Mouse (Mus musculus): ENCODE data around the gene Dglucy. TPM values are rescaled to one million over a fixed set of nuclear protein-coding genes. Genes with fewer than 3 reads are reported as not detected.

Gene Dglucy
- polyA plus RNA-seq, 1 experiment from 2014 or later = 0.44 TPM

GRCm38 (mm10) chr12:100877936-100878335 lies 99.1 kb downstream of the Dglucy start:
- DNase-seq (ENCODE audit: low spot score, missing footprints) (peak; percentile 23), ATAC-seq (ENCODE audit: low FRiP score) (no peak)
- H3K36me3 ChIP-seq (ENCODE audit: control insufficient read depth, insufficient read depth, low read length) = no peaks in the 10 kb centered on the region
- H3K9ac ChIP-seq (ENCODE audit: low read length) = no peak overlapping the region
- H3K4me1 ChIP-seq (ENCODE audit: control insufficient read depth, insufficient read depth, low read length) = no peaks in the 10 kb centered on the region
- no peak overlapping the region for H3K4me2 ChIP-seq
- no peaks in the 10 kb centered on the region for H3K9me3 ChIP-seq (ENCODE audit: control insufficient read depth, low read length)
- 79% methylated on average over 6 of the region's 6 CpGs for WGBS
- H3K4me3 ChIP-seq (ENCODE audit: low read depth, low read length) = no peak overlapping the region
- H3K27ac ChIP-seq (ENCODE audit: low read depth, low read length) = no peak overlapping the region
- no peaks in the 10 kb centered on the region for H3K27me3 ChIP-seq (ENCODE audit: control insufficient read depth, insufficient read depth, low read length)

DNA sequence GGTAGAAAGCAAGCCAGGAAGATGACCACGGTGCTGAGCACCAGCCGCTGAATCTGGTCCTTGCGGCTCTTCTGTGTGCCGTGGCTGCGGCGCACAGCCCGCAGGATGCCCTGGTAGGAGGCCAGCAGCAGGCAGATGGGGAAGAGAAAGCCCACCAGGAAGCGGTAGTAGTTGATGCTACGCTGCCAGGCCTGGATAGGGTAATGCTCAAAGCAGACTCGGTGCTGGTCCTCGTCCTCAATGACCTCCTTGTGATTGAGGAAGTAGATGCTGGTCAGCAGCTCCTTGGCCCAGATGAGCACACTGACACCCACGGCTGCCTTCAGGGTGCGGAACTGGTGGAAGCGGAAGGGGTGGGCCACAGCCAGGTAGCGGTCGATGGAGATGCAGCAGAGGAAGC lies 99.7 kb downstream of the Dglucy start:
- 88% methylated on average over 16 of the region's 16 CpGs for WGBS
- H3K4me2 ChIP-seq = no peak overlapping the region
- H3K27ac ChIP-seq (ENCODE audit: low read depth, low read length) = no peak overlapping the region
- no peak overlapping the region for H3K9ac ChIP-seq (ENCODE audit: low read length)
- no peaks in the 10 kb centered on the region for H3K27me3 ChIP-seq (ENCODE audit: control insufficient read depth, insufficient read depth, low read length)
- H3K9me3 ChIP-seq (ENCODE audit: control insufficient read depth, low read length) = no peaks in the 10 kb centered on the region
- no peaks in the 10 kb centered on the region for H3K4me1 ChIP-seq (ENCODE audit: control insufficient read depth, insufficient read depth, low read length)
- no peak for ATAC-seq (ENCODE audit: low FRiP score)
- H3K36me3 ChIP-seq (ENCODE audit: control insufficient read depth, insufficient read depth, low read length) = no peaks in the 10 kb centered on the region
- no peak overlapping the region for H3K4me3 ChIP-seq (ENCODE audit: low read depth, low read length)
- DNase-seq (ENCODE audit: low spot score, missing footprints) = no peak

DNA sequence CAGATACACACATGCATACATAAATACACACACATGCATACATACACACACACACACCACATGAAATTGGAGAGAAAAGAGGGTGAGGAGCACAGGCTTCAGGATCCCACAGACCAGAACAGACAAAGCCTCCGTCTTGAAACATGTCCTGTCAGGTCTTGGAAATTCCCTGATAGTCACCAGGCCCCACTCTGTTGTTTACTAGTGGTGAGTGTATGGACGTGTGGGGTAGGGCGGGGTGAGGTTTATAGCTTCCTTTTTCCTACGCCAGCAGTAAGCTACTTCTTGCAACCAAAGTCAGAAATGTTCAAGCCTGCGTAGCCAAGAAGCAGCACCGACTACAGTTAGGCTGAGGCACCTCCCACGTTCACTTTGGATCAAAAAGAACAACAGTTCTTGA lies 104.3 kb downstream of the Dglucy start:
- no peaks in the 10 kb centered on the region for H3K27me3 ChIP-seq (ENCODE audit: control insufficient read depth, insufficient read depth, low read length)
- H3K36me3 ChIP-seq (ENCODE audit: control insufficient read depth, insufficient read depth, low read length) = no peaks in the 10 kb centered on the region
- no peaks in the 10 kb centered on the region for H3K4me1 ChIP-seq (ENCODE audit: control insufficient read depth, insufficient read depth, low read length)
- WGBS = 82% methylated on average over 7 of the region's 7 CpGs
- no peak overlapping the region for H3K4me3 ChIP-seq (ENCODE audit: low read depth, low read length)
- ATAC-seq (ENCODE audit: low FRiP score) (no peak), DNase-seq (ENCODE audit: low spot score, missing footprints) (no peak)
- no peak overlapping the region for H3K27ac ChIP-seq (ENCODE audit: low read depth, low read length)
- no peak overlapping the region for H3K4me2 ChIP-seq
- no peaks in the 10 kb centered on the region for H3K9me3 ChIP-seq (ENCODE audit: control insufficient read depth, low read length)
- H3K9ac ChIP-seq (ENCODE audit: low read length) = no peak overlapping the region

GRCm38 (mm10) chr12:100885585-100885984 lies 106.7 kb downstream of the Dglucy start:
- no peaks in the 10 kb centered on the region for H3K9me3 ChIP-seq (ENCODE audit: control insufficient read depth, low read length)
- H3K9ac ChIP-seq (ENCODE audit: low read length) = no peak overlapping the region
- ATAC-seq (ENCODE audit: low FRiP score) (no peak), DNase-seq (ENCODE audit: low spot score, missing footprints) (no peak)
- H3K27me3 ChIP-seq (ENCODE audit: control insufficient read depth, insufficient read depth, low read length) = no peaks in the 10 kb centered on the region
- 93% methylated on average over 3 of the region's 3 CpGs for WGBS
- no peak overlapping the region for H3K27ac ChIP-seq (ENCODE audit: low read depth, low read length)
- no peak overlapping the region for H3K4me3 ChIP-seq (ENCODE audit: low read depth, low read length)
- no peaks in the 10 kb centered on the region for H3K4me1 ChIP-seq (ENCODE audit: control insufficient read depth, insufficient read depth, low read length)
- H3K4me2 ChIP-seq = no peak overlapping the region
- H3K36me3 ChIP-seq (ENCODE audit: control insufficient read depth, insufficient read depth, low read length) = no peaks in the 10 kb centered on the region

GRCm38 (mm10) chr12:100886877-100887276 lies 108.0 kb downstream of the Dglucy start:
- H3K4me1 ChIP-seq (ENCODE audit: control insufficient read depth, insufficient read depth, low read length) = no peaks in the 10 kb centered on the region
- H3K27ac ChIP-seq (ENCODE audit: low read depth, low read length) = no peak overlapping the region
- no peaks in the 10 kb centered on the region for H3K27me3 ChIP-seq (ENCODE audit: control insufficient read depth, insufficient read depth, low read length)
- H3K4me3 ChIP-seq (ENCODE audit: low read depth, low read length) = no peak overlapping the region
- 82% methylated on average over 4 of the region's 4 CpGs for WGBS
- no peak overlapping the region for H3K4me2 ChIP-seq
- H3K9me3 ChIP-seq (ENCODE audit: control insufficient read depth, low read length) = no peaks in the 10 kb centered on the region
- no peak overlapping the region for H3K9ac ChIP-seq (ENCODE audit: low read length)
- ATAC-seq (ENCODE audit: low FRiP score) = no peak
- H3K36me3 ChIP-seq (ENCODE audit: control insufficient read depth, insufficient read depth, low read length) = no peaks in the 10 kb centered on the region
- no peak for DNase-seq (ENCODE audit: low spot score, missing footprints)

- DNase-seq (ENCODE audit: low spot score, missing footprints) (peak; percentile 65), ATAC-seq (ENCODE audit: low FRiP score) (no peak)
- Histone ChIP-seq H3K36me3 (ENCODE audit: control insufficient read depth, insufficient read depth, low read length) (no peaks in the 10 kb centered on the region), H3K4me1 (ENCODE audit: control insufficient read depth, insufficient read depth, low read length) (no peaks in the 10 kb centered on the region), H3K9ac (ENCODE audit: low read length) (no peak overlapping the region), H3K4me2 (no peak overlapping the region), H3K27ac (ENCODE audit: low read depth, low read length) (no peak overlapping the region), H3K27me3 (ENCODE audit: control insufficient read depth, insufficient read depth, low read length) (no peaks in the 10 kb centered on the region), H3K9me3 (ENCODE audit: control insufficient read depth, low read length) (no peaks in the 10 kb centered on the region), H3K4me3 (ENCODE audit: low read depth, low read length) (no peak overlapping the region)
- 51% methylated on average over 12 of the region's 12 CpGs for WGBS
Observed at GRCm38 (mm10) chr12:100887801-100888258, 109.0 kb downstream of the Dglucy start.

DNA sequence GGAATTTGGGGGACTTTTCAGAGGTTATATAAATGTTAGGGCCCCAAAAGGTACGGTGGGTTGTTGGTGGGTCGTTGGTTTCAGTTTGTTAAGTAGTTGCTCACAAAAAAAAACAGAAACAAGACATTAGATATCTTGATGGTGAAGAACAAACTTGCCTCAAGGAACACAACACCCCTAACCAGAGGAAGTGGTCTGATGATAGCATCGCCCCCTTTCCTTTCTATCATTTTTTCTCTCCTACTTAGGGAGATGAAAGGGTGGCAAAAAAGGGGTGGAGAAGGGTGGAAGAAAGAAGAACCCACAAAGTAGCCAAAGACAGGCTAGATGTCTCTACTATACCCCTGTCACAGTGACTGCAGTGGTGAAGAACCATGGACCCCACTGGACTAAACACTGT lies 111.7 kb downstream of the Dglucy start:
- Histone ChIP-seq H3K36me3 (ENCODE audit: control insufficient read depth, insufficient read depth, low read length) (no peaks in the 10 kb centered on the region), H3K4me3 (ENCODE audit: low read depth, low read length) (no peak overlapping the region), H3K27ac (ENCODE audit: low read depth, low read length) (no peak overlapping the region), H3K4me1 (ENCODE audit: control insufficient read depth, insufficient read depth, low read length) (peaks cover under 1% of the 10 kb centered on the region; the same call in 1 of the 2 replicates), H3K9ac (ENCODE audit: low read length) (no peak overlapping the region), H3K4me2 (no peak overlapping the region), H3K27me3 (ENCODE audit: control insufficient read depth, insufficient read depth, low read length) (no peaks in the 10 kb centered on the region), H3K9me3 (ENCODE audit: control insufficient read depth, low read length) (no peaks in the 10 kb centered on the region)
- ATAC-seq (ENCODE audit: low FRiP score) = no peak
- 91% methylated on average over 3 of the region's 3 CpGs for WGBS
- no peak for DNase-seq (ENCODE audit: low spot score, missing footprints)

DNA sequence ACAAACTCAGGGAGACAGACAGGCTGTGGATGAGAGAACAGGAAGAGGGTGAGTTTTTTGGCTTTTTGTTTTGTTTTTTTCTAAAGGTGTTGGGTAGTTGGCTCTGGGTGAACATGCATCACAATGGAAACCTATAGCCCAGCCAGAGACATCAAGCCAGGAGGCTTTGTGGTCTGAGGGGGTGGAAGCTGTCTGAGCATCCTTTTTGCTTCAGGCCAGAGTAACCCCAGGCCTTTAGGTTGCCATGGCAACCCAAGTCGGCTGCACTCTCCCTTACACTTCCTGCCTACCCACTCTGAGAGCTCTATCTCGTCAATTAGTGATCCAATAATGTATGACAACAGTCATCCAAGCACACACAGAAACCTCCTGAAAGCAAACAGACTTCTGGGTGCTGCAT lies 116.6 kb downstream of the Dglucy start:
- Histone ChIP-seq H3K27ac (ENCODE audit: low read depth, low read length) (no peak overlapping the region), H3K27me3 (ENCODE audit: control insufficient read depth, insufficient read depth, low read length) (peaks cover 25% of the 10 kb centered on the region), H3K4me3 (ENCODE audit: low read depth, low read length) (no peak overlapping the region), H3K9me3 (ENCODE audit: control insufficient read depth, low read length) (no peaks in the 10 kb centered on the region), H3K4me1 (ENCODE audit: control insufficient read depth, insufficient read depth, low read length) (peaks cover 17% of the 10 kb centered on the region), H3K4me2 (no peak overlapping the region), H3K9ac (ENCODE audit: low read length) (no peak overlapping the region), H3K36me3 (ENCODE audit: control insufficient read depth, insufficient read depth, low read length) (no peaks in the 10 kb centered on the region)
- DNase-seq (ENCODE audit: low spot score, missing footprints) (no peak), ATAC-seq (ENCODE audit: low FRiP score) (peak; percentile 60)
- 6% methylated on average over 2 of the region's 2 CpGs for WGBS

- 61% methylated on average over 3 of the region's 3 CpGs for WGBS
- H3K27me3 ChIP-seq (ENCODE audit: control insufficient read depth, insufficient read depth, low read length) = peaks cover 27% of the 10 kb centered on the region
- ATAC-seq (ENCODE audit: low FRiP score) = no peak
Observed at GRCm38 (mm10) chr12:100896661-100897060, 117.8 kb downstream of the Dglucy start.

More at GRCm38 (mm10) chr12:100896661-100897060, 117.8 kb downstream of the Dglucy start:
- H3K4me3 ChIP-seq (ENCODE audit: low read depth, low read length) = no peak overlapping the region
- H3K9me3 ChIP-seq (ENCODE audit: control insufficient read depth, low read length) = no peaks in the 10 kb centered on the region
- no peak overlapping the region for H3K27ac ChIP-seq (ENCODE audit: low read depth, low read length)
- peaks cover 17% of the 10 kb centered on the region for H3K4me1 ChIP-seq (ENCODE audit: control insufficient read depth, insufficient read depth, low read length)
- no peak overlapping the region for H3K4me2 ChIP-seq
- H3K36me3 ChIP-seq (ENCODE audit: control insufficient read depth, insufficient read depth, low read length) = no peaks in the 10 kb centered on the region
- H3K9ac ChIP-seq (ENCODE audit: low read length) = no peak overlapping the region
- no peak for DNase-seq (ENCODE audit: low spot score, missing footprints)

All from midbrain, embryonic 11.5 days (tissue).